Mouse (Mus musculus) spleen, postnatal 0 days (tissue): ENCODE data around the gene Zfp990. TPM values are rescaled to one million over a fixed set of nuclear protein-coding genes. Genes with fewer than 3 reads are reported as not detected.

Source experiments
- polyA plus RNA-seq: library from polyadenylated mRNA; unstranded; fragments of >200 nt; fragmentation: Nextera tagmentation; extraction: Ambion mirVana; gene quantifications from 2 replicates; pipeline ENCODE4 v1.2.1, GENCODE M21; 2015

Gene Zfp990
- polyA plus RNA-seq, result 0.06 TPM in 1 of 2 replicates, not detected in the other

DNA sequence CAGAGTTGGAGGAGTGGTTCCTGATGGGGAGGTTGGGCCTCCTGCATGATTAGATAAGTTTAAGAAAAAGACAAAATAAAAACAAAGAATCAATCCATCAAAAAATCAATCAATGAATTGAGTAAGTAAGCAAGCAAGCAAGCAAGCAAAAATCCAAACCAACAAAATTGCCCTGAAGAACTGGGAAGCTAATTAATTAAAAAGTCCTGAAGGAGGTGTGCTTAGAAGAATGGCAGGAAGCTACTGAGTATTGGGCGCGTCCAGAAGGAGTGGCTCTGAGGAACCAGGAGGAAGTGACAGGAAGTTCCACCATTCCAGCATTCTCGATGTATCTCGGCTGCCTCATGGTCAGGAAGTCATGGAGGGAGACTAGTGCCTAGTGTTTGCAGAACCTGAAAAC is at the start of gene Zfp990:
Gene Zfp990 (plus strand): TSS at position 301 of the 400 bp plus-strand sequence.

DNA sequence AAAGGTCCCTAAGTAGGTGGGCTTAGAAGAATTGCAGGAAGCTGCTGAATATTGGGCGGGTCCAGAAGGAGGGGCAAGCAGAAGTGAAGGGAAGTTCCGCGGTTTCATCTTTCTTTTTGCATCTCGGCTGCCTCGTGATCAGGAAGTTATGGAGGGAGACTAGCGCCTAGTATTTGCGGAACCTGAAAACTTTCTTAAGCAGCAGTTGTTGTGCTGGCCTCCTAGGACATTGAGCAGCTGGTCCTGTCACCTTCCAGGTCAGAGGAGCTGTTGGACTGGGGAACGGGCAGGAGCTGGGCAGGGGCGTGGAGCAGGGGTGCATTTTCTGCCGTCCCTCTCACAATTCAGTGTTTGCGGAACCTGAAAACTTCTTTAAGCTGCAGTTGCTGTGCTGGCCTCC is 74.5 kb downstream of the Zfp990 start, which contains the start of gene Gm13212:
Gene Gm13212 (plus strand): TSS at position 89 of the 400 bp plus-strand sequence.

Other genes starting within 250 kb of the Zfp990 start
- 0.13 and 0.18 TPM in 2 replicates for gene Tnfrsf8, start 195.6 kb upstream of the Zfp990 start, polyA plus RNA-seq
- gene Gm13212, start 74.4 kb downstream of the Zfp990 start, polyA plus RNA-seq, result 4.1 and 4.4 TPM in 2 replicates
- 0.05 TPM in 1 of 2 replicates, not detected in the other for gene Zfp980, start 159.9 kb downstream of the Zfp990 start, polyA plus RNA-seq